Comparison of ENCODE assay signal across 10 mouse cellular contexts in the genomic region with DNA sequence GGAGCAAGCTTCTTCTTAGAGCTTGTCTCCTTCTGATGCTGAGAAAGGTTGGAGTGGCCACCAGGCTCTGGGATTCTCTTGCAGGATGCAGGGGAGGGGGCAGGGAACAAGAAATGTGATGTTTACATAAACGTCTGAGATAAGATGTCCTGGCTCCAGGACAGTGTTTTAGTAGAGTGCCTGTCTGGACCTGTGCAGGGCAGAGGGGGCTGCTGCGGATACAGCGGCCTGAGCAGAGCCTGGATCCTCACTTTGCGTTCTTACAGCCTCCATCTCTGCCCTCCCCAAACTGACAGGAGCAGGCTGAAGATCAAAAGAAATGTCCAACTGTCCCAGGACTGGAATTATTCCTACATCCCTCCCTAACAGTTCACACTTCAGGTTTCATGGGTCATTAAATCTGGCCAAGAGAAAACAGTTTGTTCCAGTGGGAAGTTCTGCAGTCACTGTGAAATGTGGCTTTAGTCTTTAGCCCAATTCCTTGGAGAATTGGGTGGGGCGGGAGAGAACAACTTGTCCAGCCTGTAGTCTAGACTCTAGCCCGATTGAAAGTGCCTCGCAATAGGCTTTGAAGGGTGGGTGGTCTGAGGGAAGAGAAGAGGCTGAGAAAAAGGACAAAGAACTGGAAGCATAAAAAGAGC. TPM values are rescaled to one million over a fixed set of nuclear protein-coding genes. Genes with fewer than 3 reads are reported as not detected.
DNase-seq lines count a peak whose midpoint lies in the region; ATAC-seq and TF ChIP-seq lines count a peak whose summit lies in the region.
"Had no signal": no experiment of that assay in that cellular context is flagged by ENCODE, and none has a peak within 500 bp of the region (broad histone marks: within the 10 kb centered on the region; RNA-seq: fewer than 3 reads in every experiment).

No protein-coding gene starts in this region.

- WGBS in kidney, adult 2 months: 23% methylated on average over 7 of the region's 7 CpGs
- 21% methylated on average over 7 of the region's 7 CpGs for WGBS in midbrain, embryonic 13.5 days

- peaks cover 9% of the 10 kb centered on the region for H3K4me1 ChIP-seq in kidney, adult 2 months (ENCODE audit: control insufficient read depth, insufficient read depth, low read length)
- H3K4me1 ChIP-seq in midbrain, embryonic 13.5 days (replicated peaks): 0 out of 2 replicates have a peak, but pooled peaks cover 3% of the 10 kb centered on the region

- DNase-seq in kidney, adult 2 months: peak; percentile 39
- DNase-seq in kidney, postnatal 10 days: no peak
- DNase-seq in embryo, embryonic 11 days: peak; percentile 48
- peak; percentile 15 for DNase-seq in heart, postnatal 4 days
- peak; percentile 50 for DNase-seq in lung, postnatal 25 days (ENCODE audit: low spot score)
- no peak for DNase-seq in frontal cortex, postnatal 14 days (ENCODE audit: low spot score in 2 of 2)
- DNase-seq in gastrocnemius, postnatal 4 days (ENCODE audit: low spot score in 2 of 2): no peak
- DNase-seq: right cerebral cortex, postnatal 4 days had no signal

- H3K4me3 ChIP-seq in kidney, adult 2 months (ENCODE audit: insufficient read depth, low read depth, low read length): no peak overlapping the region
- H3K4me3 ChIP-seq in midbrain, embryonic 13.5 days (replicated peaks): no peak overlapping the region

- ATAC-seq in midbrain, embryonic 13.5 days: no peak; the same call in 1 of the 2 replicates

- H3K36me3 ChIP-seq in kidney, adult 2 months (ENCODE audit: control insufficient read depth, insufficient read depth, low read length): no peaks in the 10 kb centered on the region
- H3K36me3 ChIP-seq in midbrain, embryonic 13.5 days: no peaks in the 10 kb centered on the region

- no peaks in the 10 kb centered on the region for H3K27me3 ChIP-seq in kidney, adult 2 months (replicated peaks; ENCODE audit: control insufficient read depth, insufficient read depth, low read length)
- no peaks in the 10 kb centered on the region for H3K27me3 ChIP-seq in midbrain, embryonic 13.5 days

- no peak overlapping the region for H3K9ac ChIP-seq in midbrain, embryonic 13.5 days (replicated peaks)

- no peak for TF ChIP-seq CTCF in kidney, adult 2 months (conservative IDR thresholded peaks at IDR 0.05; ENCODE audit: insufficient read depth, insufficient read length, low read depth, low read length)

- no peak for TF ChIP-seq POLR2A in kidney, adult 2 months (IDR thresholded peaks at IDR 0.05; ENCODE audit: low read depth, low read length)

- H3K4me2 ChIP-seq in midbrain, embryonic 13.5 days (replicated peaks): no peak overlapping the region

- H3K9me3 ChIP-seq in midbrain, embryonic 13.5 days: no peaks in the 10 kb centered on the region

- H3K27ac ChIP-seq in kidney, adult 2 months (ENCODE audit: insufficient read depth, low read depth, low read length): no peak overlapping the region
- H3K27ac ChIP-seq in midbrain, embryonic 13.5 days: no peak overlapping the region
- H3K27ac ChIP-seq: macrophage had no signal

RNA-seq across cellular contexts. Expression of a gene that starts 40.0 kb away (rescaled TPM):
- 174 and 193 TPM in 2 replicates for polyA plus RNA-seq in kidney, adult 2 months (2012; rRNA removed)
- 100 to 1,000 TPM; 267 to 274 TPM for total RNA-seq in heart, postnatal 4 days (2021)
- polyA plus RNA-seq in midbrain, embryonic 13.5 days (2015; fragmentation: Nextera tagmentation; extraction: Ambion mirVana): 94.3 and 128 TPM in 2 replicates
- 100 to 1,000 TPM in 1 of 2 experiments, 10 to 100 TPM in 1; 92.7 to 105 TPM for total RNA-seq in gastrocnemius, postnatal 4 days (2021)

Comparison
In these comparisons a context has a peak if more than half of its experiments do, and no peak if none do; other contexts are left out.
1. DNase-seq: peak in kidney, adult 2 months (single experiment), embryo, embryonic 11 days (single experiment), heart, postnatal 4 days (single experiment) and lung, postnatal 25 days (single experiment); none in kidney, postnatal 10 days (single experiment), frontal cortex, postnatal 14 days (0 of 2) and gastrocnemius, postnatal 4 days (0 of 2).